Mouse (Mus musculus) neutrophil, adult 5-6 weeks (primary cell): ENCODE measurements around the gene Parg. TPM values are rescaled to one million over a fixed set of nuclear protein-coding genes. Genes with fewer than 3 reads are reported as not detected.

Experiments
- ATAC-seq: fragments of 151-379, 151-347 bp; 2 replicates; pipeline ENCODE4 v1.8.0; 2017; ENCODE audit warnings: mild to moderate bottlenecking, moderate TSS enrichment; ENCODE audit not compliant: insufficient number of reproducible peaks, poor library complexity, low FRiP score, severe bottlenecking; ENCODE audit errors: extremely low read depth
- total RNA-seq: library from RNA; stranded (forward); fragments of 200-1000 nt; gene quantifications from 2 replicates; pipeline ENCODE4 v1.2.3, GENCODE M21; 2017

Parg gene
- total RNA-seq = 108 and 120 TPM in 2 replicates

GRCm38 (mm10) chr14:32201791-32202451, at the start of gene Parg, which contains the start of gene Timm23:
TSS of gene Parg (plus strand) at chr14:32201949.
TSS of gene Timm23 (minus strand) at chr14:32201898.
- peak; percentile 97 for ATAC-seq

GRCm38 (mm10) chr14:32152243-32152965, 49.3 kb upstream of the Parg start:
- no peak for ATAC-seq

- ATAC-seq = no peak
These were observed 48.6 kb upstream of the Parg start for GRCm38 (mm10) chr14:32153156-32153555.

GRCm38 (mm10) chr14:32154758-32155157, 47.0 kb upstream of the Parg start:
- ATAC-seq = no peak

GRCm38 (mm10) chr14:32159150-32159670, 42.5 kb upstream of the Parg start:
- ATAC-seq = peak; percentile 31

GRCm38 (mm10) chr14:32159690-32160246, 42.0 kb upstream of the Parg start, which contains the start of gene Ncoa4:
TSS of gene Ncoa4 (plus strand) at chr14:32159865.
- ATAC-seq = peak; percentile 89

- no peak for ATAC-seq
These were observed 41.2 kb upstream of the Parg start for GRCm38 (mm10) chr14:32160563-32160962.

- no peak for ATAC-seq
These were observed 40.5 kb upstream of the Parg start for GRCm38 (mm10) chr14:32161090-32161885.

GRCm38 (mm10) chr14:32162231-32162630, 39.5 kb upstream of the Parg start:
- no peak for ATAC-seq

- ATAC-seq = no peak
These were observed 38.4 kb upstream of the Parg start for GRCm38 (mm10) chr14:32163203-32163888.

- ATAC-seq = no peak
These were observed 37.3 kb upstream of the Parg start for GRCm38 (mm10) chr14:32164173-32165051.

- peak; percentile 89 for ATAC-seq
These were observed 36.3 kb upstream of the Parg start for GRCm38 (mm10) chr14:32165278-32166061.

- no peak for ATAC-seq
These were observed 35.7 kb upstream of the Parg start for GRCm38 (mm10) chr14:32166062-32166441.

- no peak for ATAC-seq
These were observed 34.9 kb upstream of the Parg start for GRCm38 (mm10) chr14:32166840-32167239.

- ATAC-seq = no peak
These were observed 34.4 kb upstream of the Parg start for GRCm38 (mm10) chr14:32167326-32167725.

- ATAC-seq = no peak
These were observed 33.0 kb upstream of the Parg start for GRCm38 (mm10) chr14:32168653-32169231.

- no peak for ATAC-seq
These were observed 31.6 kb upstream of the Parg start for GRCm38 (mm10) chr14:32170137-32170536.
